Mouse (Mus musculus) ES-CJ7 (cell line): ENCODE results near the gene Chn2.
A peak's percentile ranks its signal among the peaks of the same experiment; 100 is the strongest.

Experiments used
- DNase-seq: peaks from one replicate; pipeline ENCODE4 v3.0.0; 2011; ENCODE audit warnings: low read depth, low spot score

Chn2 gene

DNA sequence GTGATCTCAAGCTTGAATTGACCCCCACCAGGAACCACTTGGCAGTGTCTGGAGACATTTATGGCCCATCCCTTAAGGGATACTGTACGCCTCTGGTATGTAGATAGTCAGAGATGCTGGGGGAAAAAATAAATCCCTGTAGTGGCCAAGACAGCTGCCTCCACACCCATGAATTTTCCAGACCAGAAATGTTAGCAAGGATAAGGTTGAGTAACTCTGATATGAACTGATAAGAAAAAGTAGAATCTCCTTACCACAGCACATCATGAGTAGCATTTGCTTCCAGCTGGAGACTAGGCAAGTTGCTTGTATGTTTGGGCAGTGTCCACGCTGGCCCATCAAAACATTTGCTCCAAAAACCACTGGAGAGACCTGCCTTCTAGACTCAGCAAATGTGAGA lies 239.3 kb downstream of the Chn2 start:
- no peak for DNase-seq

DNA sequence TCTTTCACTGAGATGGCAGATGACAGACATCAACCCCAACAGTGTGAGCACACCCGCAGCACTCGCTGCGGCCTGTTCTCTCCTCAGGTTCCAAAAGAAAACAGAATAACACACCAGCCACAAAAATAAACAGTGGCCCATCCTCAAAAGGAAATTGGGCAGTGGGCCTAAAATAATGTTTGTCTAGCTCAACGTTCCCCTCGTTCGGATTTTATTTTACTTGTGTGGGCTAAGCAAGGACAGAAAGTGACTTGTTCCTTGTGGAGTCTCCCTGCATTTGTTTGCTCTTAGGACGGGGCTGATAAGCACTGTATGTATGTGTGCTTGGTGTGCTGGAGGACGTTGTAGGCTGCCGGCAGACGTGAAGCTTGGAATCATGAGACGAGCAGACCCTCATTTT lies 240.0 kb downstream of the Chn2 start:
- no peak for DNase-seq

DNA sequence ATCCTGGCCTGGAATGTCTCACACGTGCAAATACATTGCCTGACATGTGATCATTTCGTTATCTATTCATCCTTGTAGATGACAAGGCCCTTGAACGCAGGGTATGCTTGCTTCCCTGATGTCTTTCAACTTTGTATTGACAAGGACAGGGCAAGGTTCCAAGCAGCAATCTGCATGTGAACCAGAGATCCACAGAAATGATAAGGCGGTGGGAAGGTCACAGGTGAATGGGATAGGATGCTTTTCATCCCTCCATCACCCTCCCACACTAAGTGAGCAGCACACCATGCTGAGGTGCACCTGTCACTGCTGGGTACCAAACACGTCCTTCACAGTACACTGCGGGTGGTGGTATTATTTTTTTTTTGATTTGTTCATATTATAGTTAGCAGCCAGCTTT lies 240.9 kb downstream of the Chn2 start:
- DNase-seq, result no peak

DNA sequence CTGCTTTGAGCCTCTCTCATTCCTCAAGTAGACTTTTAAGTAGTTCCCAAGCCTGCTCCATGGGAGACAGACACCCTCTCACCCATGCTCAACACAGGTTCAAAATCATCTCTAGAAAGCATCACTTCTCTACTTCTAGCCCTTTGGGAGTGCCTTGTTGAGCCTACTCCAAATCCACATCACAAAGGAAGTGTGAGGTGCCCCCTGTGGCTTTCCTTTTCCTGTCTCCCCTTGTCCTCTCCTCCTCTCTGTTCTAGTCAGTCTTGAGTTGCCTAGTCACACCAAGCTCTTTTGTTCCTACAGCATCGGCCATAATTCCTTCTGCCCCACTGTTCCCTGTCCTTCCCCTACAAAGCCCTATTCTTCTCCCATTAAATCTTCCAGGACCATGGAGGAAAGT lies 243.9 kb downstream of the Chn2 start:
- DNase-seq, result peak; percentile 96

DNA sequence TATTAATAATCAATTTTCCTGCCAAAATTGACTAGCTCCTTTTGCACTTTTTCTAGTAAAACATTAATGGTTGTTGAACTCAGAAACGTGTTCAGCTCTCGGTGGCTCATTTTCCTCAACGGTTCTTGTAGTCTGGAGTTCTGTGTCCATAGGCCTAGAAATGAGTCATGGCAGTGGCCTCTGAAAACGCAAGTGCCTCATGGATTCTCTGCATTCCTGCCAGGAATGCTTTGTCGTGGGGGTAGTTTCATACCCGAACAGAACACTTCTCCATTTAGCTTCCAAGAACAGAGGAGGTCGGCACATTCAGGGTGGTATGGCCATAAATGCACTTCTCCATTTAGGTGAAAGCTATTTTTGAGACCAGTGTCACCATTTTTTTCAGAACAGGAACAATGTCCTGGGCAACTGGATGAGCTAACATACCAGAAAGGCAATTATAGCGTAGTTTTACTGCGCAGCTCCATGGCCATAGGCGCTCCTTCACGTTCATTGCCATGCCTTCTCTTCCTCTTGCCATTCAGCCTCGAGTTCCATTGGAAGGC lies 244.9 kb downstream of the Chn2 start:
- no peak for DNase-seq

DNA sequence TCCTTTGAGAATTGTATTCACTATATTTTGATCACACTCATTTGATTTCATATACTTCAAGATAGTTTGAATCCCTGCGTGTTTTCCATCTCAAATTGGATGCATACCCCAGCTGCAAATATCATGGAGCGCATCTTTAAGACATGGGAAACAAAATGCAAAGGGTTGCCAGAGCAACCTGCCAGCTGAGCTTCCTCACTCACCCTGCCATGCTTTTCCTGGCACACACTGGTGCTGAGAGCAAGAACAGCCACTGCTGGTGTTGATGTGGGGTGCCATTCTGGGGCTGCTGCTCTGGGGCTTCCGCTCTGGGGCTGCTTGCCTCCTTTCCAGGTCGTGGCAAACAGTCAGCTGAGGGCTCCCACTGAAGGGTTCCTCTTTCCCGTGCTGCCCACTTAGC lies 247.5 kb downstream of the Chn2 start:
- no peak for DNase-seq

DNA sequence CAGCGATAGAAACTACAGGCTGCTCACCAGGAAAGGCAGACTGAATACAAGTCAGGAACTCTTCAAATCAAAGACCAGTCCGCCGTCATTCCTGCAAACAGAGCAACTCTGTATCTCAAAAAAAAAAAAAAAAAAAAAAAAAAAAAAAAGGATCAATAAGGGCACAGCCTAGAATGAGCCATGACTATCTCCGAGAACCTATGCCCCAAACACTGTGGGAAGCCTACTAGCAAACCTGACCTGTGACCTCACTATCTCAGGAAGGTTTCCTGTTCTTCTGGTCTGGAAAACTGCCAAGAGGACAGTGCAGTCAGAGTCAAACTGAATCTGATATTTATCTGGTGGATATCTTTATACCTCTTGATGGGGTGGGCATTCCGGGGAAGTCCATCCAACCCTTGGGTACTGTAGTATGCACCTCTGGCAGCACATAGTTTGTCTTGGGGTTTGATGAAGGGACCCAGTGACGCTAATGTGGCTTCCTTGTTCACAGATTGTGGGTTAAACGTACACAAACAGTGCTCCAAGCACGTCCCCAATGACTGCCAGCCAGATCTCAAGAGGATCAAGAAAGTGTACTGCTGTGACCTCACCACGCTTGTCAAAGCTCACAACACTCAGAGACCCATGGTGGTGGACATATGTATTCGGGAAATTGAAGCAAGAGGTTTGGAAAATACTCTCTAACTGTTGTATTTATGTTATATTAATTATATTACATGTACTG lies 250.6 kb downstream of the Chn2 start:
- DNase-seq, result no peak

DNA sequence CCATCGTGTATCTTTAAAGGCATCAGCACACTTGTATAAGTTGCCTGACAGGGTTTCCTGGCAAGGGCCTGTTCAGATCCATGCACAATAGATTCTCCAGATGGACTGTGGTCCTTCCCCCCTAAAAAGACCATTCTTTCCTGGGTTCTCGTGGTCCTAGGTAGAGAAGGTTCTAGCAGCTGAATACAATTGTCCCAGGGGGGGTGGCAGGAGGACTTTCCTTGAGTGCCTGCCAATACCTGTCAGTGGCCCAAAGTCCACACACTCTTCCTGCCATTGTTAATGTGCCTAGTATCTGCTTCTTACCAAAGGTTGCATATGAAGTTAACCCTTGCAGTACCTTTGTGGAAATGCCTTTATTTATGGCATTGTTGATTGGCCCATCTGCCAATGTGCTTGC lies 257.9 kb downstream of the Chn2 start:
- no peak for DNase-seq

DNA sequence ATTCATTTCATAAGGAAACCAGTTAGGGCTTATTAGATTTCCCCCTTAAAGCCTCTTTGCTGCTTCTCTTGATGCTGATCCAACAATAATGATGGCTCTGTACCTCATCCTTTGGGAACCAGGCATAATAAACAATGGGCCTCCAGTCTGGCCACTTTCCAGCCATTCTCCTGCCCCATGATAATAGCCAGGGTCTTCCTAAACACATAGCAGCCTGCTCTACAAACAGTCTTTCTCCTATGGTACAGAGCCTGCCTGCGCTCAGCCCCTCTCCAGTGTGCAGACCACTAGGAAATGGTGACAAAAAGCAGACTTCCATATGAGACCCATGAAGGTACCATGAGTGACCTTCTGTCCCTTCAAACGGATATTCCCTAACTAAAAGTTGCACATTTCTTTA lies 260.1 kb downstream of the Chn2 start:
- DNase-seq, result no peak

DNA sequence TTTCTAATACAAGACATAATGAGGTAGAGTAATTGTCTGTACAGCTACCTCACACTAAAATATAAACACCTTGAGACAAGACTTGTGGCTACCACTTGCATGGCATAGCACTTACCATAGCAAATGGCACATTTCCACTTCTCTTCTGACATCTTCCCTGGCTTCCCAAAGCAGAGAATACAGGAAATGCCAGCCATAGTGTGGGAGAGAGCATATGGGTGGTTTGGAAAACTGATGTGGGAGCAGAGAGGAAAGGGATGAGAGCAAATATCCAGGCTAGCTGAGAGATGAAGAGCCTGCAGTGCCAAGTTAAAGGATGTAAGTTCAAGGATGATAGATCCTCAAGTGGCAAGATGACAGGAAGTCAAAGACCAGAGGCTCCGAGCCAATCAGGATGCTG lies 266.4 kb downstream of the Chn2 start:
- no peak for DNase-seq

DNA sequence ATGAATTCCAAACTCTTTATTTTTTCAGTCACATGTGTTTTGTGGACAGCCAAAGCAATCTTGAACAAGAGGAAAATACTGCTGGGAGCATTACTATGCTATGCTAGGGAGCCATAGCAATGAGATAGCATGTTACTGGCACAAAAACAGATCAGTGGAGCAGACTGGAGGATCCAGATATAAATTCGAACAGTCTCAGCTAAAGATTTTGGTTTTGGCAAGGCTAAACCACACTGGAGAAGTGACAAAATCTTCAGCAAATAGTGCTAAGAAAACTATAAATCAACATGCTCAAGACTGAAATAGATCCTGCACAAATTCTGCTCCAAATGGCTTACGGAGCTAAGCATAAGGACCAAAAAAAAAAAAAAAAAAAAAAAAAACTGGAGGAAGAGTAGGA lies 273.7 kb downstream of the Chn2 start:
- DNase-seq, result no peak

DNA sequence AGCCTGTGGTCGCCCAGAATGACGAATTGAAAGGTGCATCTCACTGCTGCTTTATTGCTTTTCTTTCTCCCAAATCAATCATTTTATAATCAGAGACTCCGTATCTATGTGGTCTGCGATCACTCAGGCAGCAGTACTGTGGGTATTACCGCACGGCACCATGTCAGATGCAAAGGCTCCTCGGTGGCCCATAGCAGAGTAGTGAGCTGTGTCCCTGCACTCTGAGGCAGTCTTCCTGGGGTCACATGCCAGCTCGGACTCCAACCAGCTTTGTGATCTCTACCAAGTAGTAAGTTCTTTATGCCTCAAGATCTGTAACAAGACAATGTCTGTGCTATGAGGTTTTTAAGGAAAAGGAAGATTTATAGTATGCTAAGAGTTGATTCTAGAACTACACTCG lies 279.3 kb downstream of the Chn2 start:
- no peak for DNase-seq

DNA sequence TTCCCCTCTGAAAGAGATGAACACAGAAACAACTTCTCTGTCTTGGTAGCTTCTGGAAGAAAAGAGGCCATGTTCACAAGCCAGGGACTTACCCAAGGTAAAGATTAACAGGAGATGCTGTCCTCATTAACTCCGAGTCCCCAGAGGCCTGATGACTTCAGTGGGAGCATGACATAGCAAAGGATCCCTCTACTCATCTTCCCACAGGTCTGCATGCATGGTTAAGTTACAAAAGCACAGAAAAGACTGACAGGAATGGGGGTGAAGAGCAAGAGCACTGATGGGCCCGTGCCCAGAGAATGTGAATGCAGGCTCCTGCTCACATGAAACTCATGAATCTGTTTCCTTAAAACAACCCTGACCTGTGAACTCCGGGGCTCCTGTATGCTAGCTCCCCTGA lies 279.8 kb downstream of the Chn2 start:
- no peak for DNase-seq

DNA sequence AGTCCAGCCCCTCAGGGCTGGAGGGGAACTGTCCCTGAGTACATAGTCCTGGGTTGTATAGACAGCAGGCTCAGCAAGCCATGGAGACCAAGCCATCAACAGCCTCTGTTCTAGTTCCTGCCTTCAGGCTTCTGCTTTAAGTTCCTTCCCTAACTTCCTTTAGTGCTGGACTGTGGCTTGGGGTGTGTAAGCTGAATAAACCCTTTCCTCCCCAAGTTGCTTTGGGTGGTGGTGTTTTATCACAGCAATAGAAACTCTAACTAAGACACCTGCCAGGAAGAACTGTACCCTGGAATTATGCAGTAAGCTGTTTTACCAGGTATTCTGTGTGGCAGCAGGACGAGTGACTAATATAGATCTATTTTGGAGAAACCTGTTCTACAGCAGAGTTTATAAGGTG lies 280.9 kb downstream of the Chn2 start:
- DNase-seq, result no peak

DNA sequence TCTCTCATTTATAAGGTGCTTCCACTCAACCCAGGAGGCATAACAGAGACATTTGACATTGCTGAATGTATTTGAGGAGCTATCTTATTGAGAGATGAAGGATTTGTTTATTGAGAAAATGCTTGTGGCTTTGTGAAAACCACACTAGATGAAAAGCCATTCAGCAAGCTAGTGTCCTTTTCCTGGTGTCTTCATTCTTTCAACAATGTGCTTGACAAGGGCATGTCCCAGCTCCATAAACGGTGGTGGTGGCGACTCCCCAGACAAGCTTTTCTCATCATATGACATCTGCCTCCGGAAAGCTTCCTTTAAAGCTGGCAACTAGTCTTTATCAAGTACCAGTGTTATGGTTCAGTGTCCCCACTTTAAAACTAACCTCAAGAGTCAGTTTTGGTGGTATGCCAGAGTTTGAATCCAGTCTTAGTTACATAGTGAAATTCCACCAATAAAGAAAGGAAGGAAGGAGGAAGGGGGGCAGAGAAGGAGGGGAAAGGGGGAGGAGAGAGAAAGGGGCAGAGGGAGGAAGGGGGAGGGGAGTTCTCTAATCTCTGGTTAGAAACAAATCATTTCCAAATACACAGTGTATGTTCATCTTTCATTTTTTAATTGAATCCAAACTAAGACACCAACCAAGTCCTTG lies 286.0 kb downstream of the Chn2 start, which contains the start of gene Prr15:
Gene Prr15 (plus strand): TSS at position 590 of the 640 bp plus-strand sequence.
- no peak for DNase-seq

DNA sequence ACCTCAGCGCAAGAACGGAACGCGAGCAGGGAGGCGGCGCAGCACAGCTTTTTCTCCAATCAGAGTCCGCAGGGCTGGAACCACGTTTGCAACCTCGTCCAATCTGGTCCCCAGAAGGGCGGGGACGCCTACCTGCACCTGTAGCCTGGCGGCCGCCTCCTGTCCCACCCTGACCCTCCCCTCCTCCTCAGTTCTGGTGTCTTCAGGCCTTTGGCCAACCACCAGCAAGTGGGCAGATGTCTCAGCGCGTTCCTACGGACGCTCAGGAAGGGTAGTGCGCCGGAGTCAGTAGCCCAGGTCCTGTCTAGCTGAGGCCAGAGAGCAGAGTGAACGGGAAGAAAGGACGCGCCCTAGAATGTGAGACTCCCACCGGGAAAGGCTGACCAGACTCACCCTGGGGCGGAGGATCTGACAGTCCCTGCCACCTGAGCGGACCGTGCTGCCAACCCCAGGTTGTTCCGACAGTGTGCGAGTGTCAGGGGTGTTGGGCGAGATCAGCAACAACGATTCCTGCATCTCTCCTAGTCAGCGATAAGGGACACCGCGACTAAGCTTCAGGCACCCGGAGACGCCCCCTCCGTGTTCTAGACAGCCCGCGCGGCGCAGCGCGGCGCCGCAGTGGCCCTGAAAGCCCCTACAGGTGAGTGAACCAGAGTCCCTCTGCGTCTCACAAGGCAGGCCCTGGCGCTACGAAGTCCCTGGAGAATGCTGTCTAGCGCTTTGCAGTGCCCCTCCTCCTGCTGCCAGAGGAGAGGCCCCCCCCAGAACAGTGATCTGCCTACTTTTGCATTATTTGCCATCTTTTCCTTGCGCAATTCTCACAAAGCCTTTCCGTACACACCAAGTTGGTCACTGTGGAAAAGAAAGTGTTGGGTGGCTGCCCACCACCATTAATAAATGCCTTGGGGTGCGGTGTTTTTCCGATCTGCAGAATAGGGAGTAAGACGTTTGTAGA lies 287.6 kb downstream of the Chn2 start:
- DNase-seq, result peak; percentile 73

DNA sequence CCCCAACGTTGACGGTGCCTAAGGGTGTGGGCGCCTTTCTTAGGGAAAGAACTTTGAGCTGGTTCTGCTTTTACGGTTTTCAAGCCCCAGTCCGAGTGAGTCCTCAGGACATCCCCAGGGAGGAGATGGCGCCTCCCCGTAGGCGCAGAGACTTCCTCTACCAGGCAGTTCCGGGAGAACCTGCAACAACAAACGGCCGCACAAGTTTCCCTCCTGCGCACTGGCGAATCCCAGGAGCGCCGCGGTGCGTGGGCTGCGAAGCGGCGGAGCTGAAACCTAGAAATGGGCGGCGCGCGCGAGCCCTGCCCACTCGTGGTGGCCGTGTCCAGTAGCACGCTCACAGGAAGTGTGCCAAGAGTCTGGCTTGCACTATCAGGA lies 288.3 kb downstream of the Chn2 start:
- peak; percentile 14 for DNase-seq

DNA sequence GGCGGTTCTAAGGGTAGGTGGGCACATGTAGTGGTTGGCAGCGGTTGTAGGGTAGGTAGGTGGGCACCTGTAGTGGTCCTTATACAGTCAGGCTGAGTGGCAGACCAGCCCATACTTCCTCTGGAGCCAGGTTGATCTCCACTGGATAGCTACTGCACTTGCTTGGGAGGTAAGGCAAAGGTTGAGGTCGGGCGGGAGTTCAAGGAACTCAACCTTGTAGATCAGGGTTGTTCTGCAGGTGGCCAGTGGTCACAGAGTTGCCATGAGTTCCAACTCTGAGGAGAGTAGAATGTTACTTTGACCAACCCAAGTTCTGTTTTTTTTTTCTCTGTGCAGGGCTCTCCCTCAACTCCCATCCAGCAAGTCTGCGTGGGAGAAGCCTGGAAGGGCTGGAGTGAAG lies 289.4 kb downstream of the Chn2 start:
- no peak for DNase-seq

DNA sequence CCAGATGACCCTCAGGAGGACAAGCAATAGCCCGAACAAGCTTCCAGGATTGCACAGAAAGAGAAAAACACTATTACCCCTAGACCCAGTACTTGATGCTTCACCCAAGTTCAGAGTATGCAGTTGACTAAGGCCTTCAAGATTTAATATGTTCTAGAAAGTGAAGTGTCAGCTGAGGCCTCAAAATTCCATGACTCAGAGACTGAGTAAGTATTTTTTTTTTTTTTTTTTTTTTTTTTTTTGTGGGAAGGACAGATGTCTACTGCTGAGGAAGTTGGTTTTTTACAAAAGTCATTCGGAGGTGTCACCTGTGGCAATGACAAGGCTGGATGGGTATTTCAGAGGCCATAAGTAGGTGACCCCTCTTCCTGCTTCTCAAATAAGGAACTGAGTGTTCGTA lies 290.2 kb downstream of the Chn2 start:
- no peak for DNase-seq

DNA sequence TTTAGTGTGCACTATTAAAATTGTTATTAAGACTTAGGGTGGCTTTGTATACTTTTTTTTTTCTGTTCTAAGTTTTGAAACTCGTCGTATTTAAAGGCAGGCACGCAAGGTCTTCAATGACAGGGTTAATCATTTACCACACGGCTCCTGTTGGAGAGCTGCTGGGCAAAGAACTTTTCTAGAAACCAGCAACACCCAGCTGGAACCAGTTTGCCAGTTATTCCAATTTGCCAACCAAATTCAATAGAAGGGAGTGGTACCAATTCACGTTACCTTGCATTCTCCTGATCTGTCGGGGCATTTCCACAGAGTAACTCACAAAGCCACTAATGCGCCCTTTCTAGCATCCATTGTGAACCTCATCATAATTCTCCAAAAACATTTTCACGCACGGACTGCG lies 290.8 kb downstream of the Chn2 start:
- DNase-seq, result no peak

DNA sequence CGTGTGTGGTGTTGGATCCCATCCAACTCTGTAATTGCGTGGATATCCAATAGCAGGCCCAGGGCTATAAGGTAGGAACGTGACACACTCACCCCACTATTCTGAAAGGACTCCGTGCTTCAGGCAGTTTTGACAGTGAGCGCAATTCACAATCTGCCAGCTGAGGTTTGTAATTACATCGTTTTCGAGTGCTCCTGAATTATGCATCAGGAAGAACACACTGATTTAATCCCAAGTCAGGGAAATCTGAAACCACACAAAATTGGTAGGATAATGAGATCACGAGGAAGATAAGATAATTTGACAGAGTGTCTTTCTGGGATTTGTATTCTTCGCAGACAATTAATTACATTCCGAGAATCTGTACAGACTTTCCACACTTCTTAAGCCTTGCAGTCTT lies 292.4 kb downstream of the Chn2 start:
- DNase-seq, result no peak

DNA sequence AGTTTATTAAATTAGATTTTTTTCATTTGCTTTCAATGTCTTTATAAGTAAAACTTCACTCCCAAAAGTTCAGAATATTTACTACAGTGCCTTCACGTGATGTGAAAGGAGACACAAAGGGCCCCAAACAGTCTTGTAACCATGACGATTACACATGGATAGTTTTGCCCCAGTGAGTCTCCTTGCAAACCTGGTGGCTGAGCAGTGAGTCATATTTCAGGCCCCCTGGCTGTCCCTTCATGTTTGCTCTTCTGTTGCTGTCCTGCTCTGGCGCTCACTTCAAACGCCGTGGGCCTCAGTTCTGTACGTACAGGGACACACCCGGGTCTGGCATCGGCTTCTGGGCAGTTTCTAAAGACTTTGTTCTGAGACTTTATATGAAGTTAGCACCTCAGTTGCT lies 292.8 kb downstream of the Chn2 start:
- DNase-seq, result no peak
